Mouse (Mus musculus): Measurements from ENCODE around the gene Gdpd3.

DNA sequence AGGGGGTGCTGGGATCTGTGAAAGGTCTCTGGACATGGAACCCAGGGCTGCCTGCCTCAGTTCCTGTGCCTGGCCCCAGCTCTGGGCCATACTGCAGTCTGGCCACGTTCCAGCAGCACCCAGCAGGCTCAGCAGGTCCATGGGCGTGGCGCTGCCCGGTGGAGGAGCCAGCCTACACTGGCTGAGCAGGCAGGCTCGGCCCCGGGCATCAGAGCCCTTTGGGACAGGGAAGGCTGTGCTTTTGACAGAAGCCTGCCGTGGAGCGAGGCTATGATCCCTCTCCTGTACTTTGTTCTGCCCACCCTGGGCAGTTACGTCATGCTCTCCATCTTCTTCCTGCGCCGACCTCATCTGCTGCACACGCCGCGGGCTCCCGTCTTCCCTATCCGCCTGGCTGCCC is at the start of gene Gdpd3:
- TF ChIP-seq POLR2A (IDR thresholded peaks at IDR 0.05; ENCODE audit: low read depth, low read length) (no peak), CTCF (IDR thresholded peaks at IDR 0.05; ENCODE audit: extremely low read depth, insufficient read length, insufficient replicate concordance, low read depth, low read length) (no peak)

All from small intestine, adult 2 months (tissue).